ENCODE assay signal across 19 mouse cellular contexts in the genomic region with DNA sequence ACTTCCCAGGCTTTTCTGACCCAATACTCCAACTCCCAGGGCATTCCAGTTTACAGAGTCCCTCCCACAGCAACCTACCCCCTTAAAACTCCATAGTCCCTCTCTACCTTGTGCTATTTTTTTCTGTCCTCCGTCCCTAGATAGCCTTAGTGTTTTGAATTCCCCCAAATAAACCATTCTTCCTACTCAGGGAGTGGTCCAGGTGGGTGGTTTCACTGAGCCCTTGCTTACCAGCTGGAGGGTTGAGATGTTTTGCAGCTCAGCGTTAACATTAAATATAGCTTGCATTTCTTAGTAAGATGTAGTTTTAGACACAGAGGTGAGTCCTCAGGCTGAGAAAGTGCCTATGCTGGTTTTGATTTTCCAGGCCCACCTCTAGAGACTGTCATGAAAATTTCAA.
"Had no signal": no experiment of that assay in that cellular context is flagged by ENCODE, and none has a peak within 500 bp of the region (broad histone marks: within the 10 kb centered on the region; RNA-seq: fewer than 3 reads in every experiment).

No protein-coding gene starts in this region.

- ATAC-seq: liver, postnatal 0 days; lung, postnatal 0 days; midbrain, embryonic 13.5 days; midbrain, embryonic 15.5 days had no signal

- H3K4me2 ChIP-seq: liver, embryonic 15.5 days; lung, embryonic 15.5 days; midbrain, embryonic 11.5 days; midbrain, embryonic 13.5 days; midbrain, embryonic 15.5 days; neural tube, embryonic 12.5 days; stomach, embryonic 15.5 days had no signal

- H3K36me3 ChIP-seq: liver, embryonic 15.5 days; lung, embryonic 15.5 days; midbrain, embryonic 13.5 days; midbrain, embryonic 15.5 days; neural tube, embryonic 12.5 days; stomach, embryonic 15.5 days had no signal

- H3K27ac ChIP-seq: liver, embryonic 15.5 days; lung, embryonic 15.5 days; macrophage; midbrain, embryonic 13.5 days; midbrain, embryonic 15.5 days; neural tube, embryonic 12.5 days; stomach, embryonic 15.5 days; stomach, postnatal 0 days had no signal

- DNase-seq: liver, postnatal 0 days; lung, adult 2 months; lung, postnatal 14 days; lung, postnatal 36 days; right cerebral cortex, postnatal 14 days; thymus, adult 18-20 months; thymus, postnatal 14 days; thymus, postnatal 36 days had no signal

- H3K4me1 ChIP-seq: liver, embryonic 15.5 days; lung, embryonic 15.5 days; megakaryocyte, embryonic 14.5 days; midbrain, embryonic 13.5 days; midbrain, embryonic 15.5 days; neural tube, embryonic 12.5 days; stomach, embryonic 15.5 days had no signal

- H3K27me3 ChIP-seq: liver, embryonic 15.5 days; lung, embryonic 15.5 days; megakaryocyte, embryonic 14.5 days; midbrain, embryonic 13.5 days; midbrain, embryonic 15.5 days; neural tube, embryonic 12.5 days; stomach, embryonic 15.5 days had no signal

- H3K9me3 ChIP-seq: liver, embryonic 15.5 days; lung, embryonic 15.5 days; megakaryocyte, embryonic 14.5 days; midbrain, embryonic 13.5 days; midbrain, embryonic 15.5 days; neural tube, embryonic 12.5 days; stomach, embryonic 15.5 days had no signal

- H3K4me3 ChIP-seq: liver, embryonic 15.5 days; lung, embryonic 15.5 days; megakaryocyte, embryonic 14.5 days; midbrain, embryonic 13.5 days; midbrain, embryonic 15.5 days; neural tube, embryonic 12.5 days; stomach, embryonic 15.5 days had no signal

- H3K9ac ChIP-seq: liver, embryonic 15.5 days; liver, postnatal 0 days; lung, embryonic 15.5 days; midbrain, embryonic 13.5 days; midbrain, embryonic 15.5 days; neural tube, embryonic 12.5 days; stomach, embryonic 15.5 days had no signal
